8 mouse cellular contexts compared by ENCODE assay signal in genomic region chr4:45320159-45320816, GRCm38 (mm10). TPM values are rescaled to one million over a fixed set of nuclear protein-coding genes. Genes with fewer than 3 reads are reported as not detected.
DNase-seq lines count a peak whose midpoint lies in the region; ATAC-seq lines count a peak whose summit lies in the region.

No protein-coding gene starts in this region.

- WGBS in forebrain, embryonic 10.5 days = under 1% methylated on average over 56 of the region's 56 CpGs
- WGBS in heart, embryonic 15.5 days = under 1% methylated on average over 56 of the region's 56 CpGs
- under 1% methylated on average over 56 of the region's 56 CpGs for WGBS in liver, embryonic 13.5 days (ENCODE audit: insufficient replicate concordance)
- WGBS in stomach, embryonic 14.5 days = under 1% methylated on average over 56 of the region's 56 CpGs

- peaks cover 23% of the 10 kb centered on the region for H3K4me1 ChIP-seq in forebrain, embryonic 10.5 days
- peaks cover 10% of the 10 kb centered on the region for H3K4me1 ChIP-seq in heart, embryonic 15.5 days (replicated peaks)
- H3K4me1 ChIP-seq in liver, embryonic 13.5 days (replicated peaks) = peaks cover 18% of the 10 kb centered on the region
- H3K4me1 ChIP-seq in stomach, embryonic 14.5 days (ENCODE audit: control insufficient read depth, insufficient read depth, low read length) = peaks cover 7% of the 10 kb centered on the region; the same call in 1 of the 2 replicates

- peak overlapping the region; percentile 72 for H3K4me2 ChIP-seq in heart, embryonic 15.5 days
- peak overlapping the region; percentile 74 for H3K4me2 ChIP-seq in liver, embryonic 13.5 days
- peak overlapping the region; percentile 55 for H3K4me2 ChIP-seq in stomach, embryonic 14.5 days (replicated peaks; ENCODE audit: low read depth, low read length)

- peak overlapping the region; percentile 97 for H3K4me3 ChIP-seq in forebrain, embryonic 10.5 days
- H3K4me3 ChIP-seq in heart, embryonic 15.5 days = peak overlapping the region; percentile 84
- H3K4me3 ChIP-seq in liver, embryonic 13.5 days (replicated peaks) = peak overlapping the region; percentile 92
- H3K4me3 ChIP-seq in stomach, embryonic 14.5 days (ENCODE audit: low read depth, low read length) = peak overlapping the region; percentile 84

- H3K36me3 ChIP-seq in forebrain, embryonic 10.5 days (replicated peaks) = peaks cover 38% of the 10 kb centered on the region
- H3K36me3 ChIP-seq in heart, embryonic 15.5 days = peaks cover 20% of the 10 kb centered on the region
- peaks cover 30% of the 10 kb centered on the region for H3K36me3 ChIP-seq in liver, embryonic 13.5 days
- H3K36me3 ChIP-seq in stomach, embryonic 14.5 days (ENCODE audit: control insufficient read depth, insufficient read depth, low read length) = peaks cover 20% of the 10 kb centered on the region; the same call in 1 of the 2 replicates

- peak; percentile 66 for DNase-seq in CD8-positive naive resting alpha-beta T cell, adult 2 months (ENCODE audit: low read depth in 2 of 2, low spot score in 2 of 2)
- peak; percentile 70 for DNase-seq in c-Kit-positive CD71-negative TER-119-negative erythroid progenitor cells, embryonic 14.5 days (ENCODE audit: low read depth)
- DNase-seq in forebrain, embryonic 10.5 days (ENCODE audit: extremely low spot score, low spot score) = peak; percentile 85
- DNase-seq in kidney, postnatal 14 days = peak; percentile 90
- peak; percentile 72 for DNase-seq in liver, embryonic 13.5 days
- peak; percentile 87 to 89 for DNase-seq in natural killer cell, adult 2 months (ENCODE audit: low spot score in 2 of 2)

- peak; percentile 89 for ATAC-seq in heart, embryonic 15.5 days (replicated peaks; ENCODE audit: insufficient number of reproducible peaks, insufficient read depth, low FRiP score, low read depth)
- peak; percentile 86 for ATAC-seq in liver, embryonic 13.5 days (ENCODE audit: low read depth)
- peak; percentile 85 for ATAC-seq in stomach, embryonic 14.5 days (ENCODE audit: insufficient number of reproducible peaks, insufficient read depth, low FRiP score, low read depth)

- H3K9ac ChIP-seq in heart, embryonic 15.5 days = peak overlapping the region; percentile 83
- H3K9ac ChIP-seq in liver, embryonic 13.5 days = peak overlapping the region; percentile 90
- peak overlapping the region; percentile 79 for H3K9ac ChIP-seq in stomach, embryonic 14.5 days (replicated peaks; ENCODE audit: low read depth, low read length)

- H3K9me3 ChIP-seq in forebrain, embryonic 10.5 days = no peaks in the 10 kb centered on the region
- no peaks in the 10 kb centered on the region for H3K9me3 ChIP-seq in heart, embryonic 15.5 days (replicated peaks)
- H3K9me3 ChIP-seq in liver, embryonic 13.5 days (replicated peaks) = no peaks in the 10 kb centered on the region
- H3K9me3 ChIP-seq in stomach, embryonic 14.5 days (ENCODE audit: control insufficient read depth, low read depth, low read length) = no peaks in the 10 kb centered on the region

- H3K27ac ChIP-seq in forebrain, embryonic 10.5 days = peak overlapping the region; percentile 93
- peak overlapping the region; percentile 88 for H3K27ac ChIP-seq in heart, embryonic 15.5 days
- H3K27ac ChIP-seq in liver, embryonic 13.5 days = peak overlapping the region; percentile 83
- H3K27ac ChIP-seq in stomach, embryonic 14.5 days (ENCODE audit: low read length) = peak overlapping the region; percentile 75

- H3K27me3 ChIP-seq in forebrain, embryonic 10.5 days (ENCODE audit: poor library complexity, severe bottlenecking) = peaks cover 26% of the 10 kb centered on the region
- peaks cover 27% of the 10 kb centered on the region for H3K27me3 ChIP-seq in heart, embryonic 15.5 days
- peaks cover 18% of the 10 kb centered on the region; the same call in 1 of the 2 replicates for H3K27me3 ChIP-seq in liver, embryonic 13.5 days
- no peaks in the 10 kb centered on the region for H3K27me3 ChIP-seq in stomach, embryonic 14.5 days (ENCODE audit: control insufficient read depth, insufficient read depth, low read length)

RNA-seq across cellular contexts. Expression of gene Dcaf10, which starts 21.6 kb away (rescaled TPM):
- polyA plus RNA-seq in forebrain, embryonic 10.5 days (2016; fragmentation: Nextera tagmentation; extraction: Ambion mirVana) = 7.5 and 7.8 TPM in 2 replicates
- 8.1 and 9.1 TPM in 2 replicates for polyA plus RNA-seq in heart, embryonic 15.5 days (2015; fragmentation: Nextera tagmentation; extraction: Ambion mirVana)
- 5.6 and 6.1 TPM in 2 replicates for polyA plus RNA-seq in liver, embryonic 13.5 days (2015; fragmentation: Nextera tagmentation; extraction: Ambion mirVana)
- polyA plus RNA-seq in stomach, embryonic 14.5 days (2014; fragmentation: Nextera tagmentation; extraction: Ambion mirVana) = 18.3 and 18.4 TPM in 2 replicates

RNA-seq across cellular contexts. Expression of gene Exosc3, which starts 22.2 kb away (rescaled TPM):
- 124 and 125 TPM in 2 replicates for polyA plus RNA-seq in forebrain, embryonic 10.5 days (2016; fragmentation: Nextera tagmentation; extraction: Ambion mirVana)
- polyA plus RNA-seq in heart, embryonic 15.5 days (2015; fragmentation: Nextera tagmentation; extraction: Ambion mirVana) = 30.4 and 41.3 TPM in 2 replicates
- polyA plus RNA-seq in liver, embryonic 13.5 days (2015; fragmentation: Nextera tagmentation; extraction: Ambion mirVana) = 80.1 and 96.0 TPM in 2 replicates
- 71.9 and 78.8 TPM in 2 replicates for polyA plus RNA-seq in stomach, embryonic 14.5 days (2014; fragmentation: Nextera tagmentation; extraction: Ambion mirVana)

RNA-seq across cellular contexts. Expression of gene Trmt10b, which starts 23.4 kb away (rescaled TPM):
- 16.2 and 17.2 TPM in 2 replicates for polyA plus RNA-seq in forebrain, embryonic 10.5 days (2016; fragmentation: Nextera tagmentation; extraction: Ambion mirVana)
- polyA plus RNA-seq in heart, embryonic 15.5 days (2015; fragmentation: Nextera tagmentation; extraction: Ambion mirVana) = 9.6 and 10.1 TPM in 2 replicates
- 6.0 and 7.3 TPM in 2 replicates for polyA plus RNA-seq in liver, embryonic 13.5 days (2015; fragmentation: Nextera tagmentation; extraction: Ambion mirVana)
- polyA plus RNA-seq in stomach, embryonic 14.5 days (2014; fragmentation: Nextera tagmentation; extraction: Ambion mirVana) = 18.3 and 22.8 TPM in 2 replicates

Comparison
In these comparisons a context has a peak if more than half of its experiments do, and no peak if none do; other contexts are left out.
1. Peak in every context shown above with its lines: DNase-seq, ATAC-seq, H3K4me3 ChIP-seq and H3K27ac ChIP-seq.